Mouse (Mus musculus) forebrain, embryonic 15.5 days (tissue): ENCODE data around the gene Chd3. TPM values are rescaled to one million over a fixed set of nuclear protein-coding genes. Genes with fewer than 3 reads are reported as not detected.
A peak's percentile ranks its signal among the peaks of the same experiment; 100 is the strongest.

ENCODE experiments used
- ATAC-seq: fragments of 200-750 bp; cut with Nextera tagmentation; replicated peaks from 2 replicates; pipeline ENCODE4 v1.8.0; 2017; ENCODE audit warnings: mild to moderate bottlenecking, moderate TSS enrichment, moderate library complexity
- H3K27ac ChIP-seq: fragments of 300-500 bp; sonication (generic); replicated peaks from 2 replicates; pipeline ENCODE4 v1.5.1; 2015; ENCODE audit warnings: mild to moderate bottlenecking, inconsistent platforms
- H3K27me3 ChIP-seq: fragments of 300-500 bp; sonication (generic); 2 replicates; pipeline ENCODE4 v1.6.1; 2015; ENCODE audit warnings: inconsistent platforms
- H3K36me3 ChIP-seq: fragments of 300-500 bp; sonication (generic); 2 replicates; pipeline ENCODE4 v1.6.1; 2015; ENCODE audit warnings: mild to moderate bottlenecking, inconsistent platforms
- H3K4me1 ChIP-seq: fragments of 300-500 bp; sonication (generic); 2 replicates; pipeline ENCODE4 v1.6.1; 2015; ENCODE audit warnings: inconsistent platforms
- H3K4me2 ChIP-seq: fragments of 300-500 bp; sonication (generic); replicated peaks from 2 replicates; pipeline ENCODE4 v1.6.1; 2015; ENCODE audit warnings: mild to moderate bottlenecking, inconsistent platforms
- H3K4me3 ChIP-seq: fragments of 300-500 bp; sonication (generic); 2 replicates; pipeline ENCODE4 v1.5.1; 2015; ENCODE audit warnings: mild to moderate bottlenecking, inconsistent platforms
- H3K9ac ChIP-seq: fragments of 300-500 bp; sonication (generic); replicated peaks from 2 replicates; pipeline ENCODE4 v1.6.1; 2015; ENCODE audit warnings: mild to moderate bottlenecking, inconsistent platforms
- H3K9me3 ChIP-seq: fragments of 300-500 bp; sonication (generic); 2 replicates; pipeline ENCODE4 v1.6.1; 2016; ENCODE audit warnings: inconsistent platforms
- WGBS: fragments of 180-500 bp; shearing (Covaris S2); methylation state at CpG from one replicate; pipeline ENCODE4 v1.1.7; 2015; ENCODE audit warnings: mixed read lengths; 5-methylcytosine and 5-hydroxymethylcytosine counted together
- polyA plus RNA-seq: library from polyadenylated mRNA; unstranded; fragments of >200 nt; fragmentation: Nextera tagmentation; extraction: Ambion mirVana; gene quantifications from 2 replicates; pipeline ENCODE4 v1.2.1, GENCODE M21; 2015

Chd3 gene
- polyA plus RNA-seq, 1 experiment from 2014 or later = 127 TPM

GRCm38 (mm10) chr11:69404595-69405396 is 35.6 kb upstream of the Chd3 start:
- ATAC-seq = no peak
- Histone ChIP-seq H3K27ac (no peak overlapping the region), H3K4me2 (no peak overlapping the region), H3K27me3 (no peaks in the 10 kb centered on the region), H3K9ac (no peak overlapping the region), H3K4me1 (peaks cover 27% of the 10 kb centered on the region), H3K4me3 (no peak overlapping the region), H3K9me3 (no peaks in the 10 kb centered on the region), H3K36me3 (peaks cover 81% of the 10 kb centered on the region)
- WGBS = 88% methylated on average over 24 of the region's 24 CpGs

GRCm38 (mm10) chr11:69403691-69404594 is 34.7 kb upstream of the Chd3 start:
- no peak overlapping the region for H3K4me3 ChIP-seq
- no peak overlapping the region for H3K27ac ChIP-seq
- no peaks in the 10 kb centered on the region for H3K9me3 ChIP-seq
- no peak for ATAC-seq
- no peak overlapping the region for H3K9ac ChIP-seq
- H3K36me3 ChIP-seq = peaks cover 88% of the 10 kb centered on the region
- no peaks in the 10 kb centered on the region; the same call in 1 of the 2 replicates for H3K27me3 ChIP-seq
- H3K4me2 ChIP-seq = no peak overlapping the region
- WGBS = 93% methylated on average over 38 of the region's 38 CpGs
- H3K4me1 ChIP-seq = peaks cover 28% of the 10 kb centered on the region

DNA sequence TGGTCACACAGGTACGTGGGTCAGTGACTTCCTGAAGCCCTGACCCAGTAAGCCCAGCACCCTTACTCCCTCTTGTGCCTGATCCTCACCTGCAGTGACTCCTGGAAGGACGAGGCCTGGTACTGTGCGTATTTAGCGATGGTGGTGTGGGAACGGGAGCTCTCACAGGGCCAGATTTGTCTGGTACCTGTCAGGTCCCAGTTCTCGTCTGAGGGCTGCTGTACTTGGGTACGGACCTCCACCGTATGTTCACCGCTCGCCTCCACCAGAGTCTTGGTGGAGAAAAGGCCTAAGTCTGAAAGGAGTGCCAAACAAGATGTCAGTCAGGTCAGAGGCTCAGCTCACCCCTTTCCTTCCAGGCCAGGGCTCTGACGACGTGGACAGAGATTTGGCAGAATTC is 32.8 kb upstream of the Chd3 start:
- Histone ChIP-seq H3K4me2 (no peak overlapping the region), H3K27ac (no peak overlapping the region), H3K4me1 (peaks cover 18% of the 10 kb centered on the region; the same call in 1 of the 2 replicates), H3K36me3 (peaks cover 79% of the 10 kb centered on the region), H3K9me3 (no peaks in the 10 kb centered on the region), H3K27me3 (no peaks in the 10 kb centered on the region; the same call in 1 of the 2 replicates), H3K4me3 (no peak overlapping the region), H3K9ac (no peak overlapping the region)
- WGBS = 82% methylated on average over 12 of the region's 12 CpGs
- ATAC-seq = no peak

DNA sequence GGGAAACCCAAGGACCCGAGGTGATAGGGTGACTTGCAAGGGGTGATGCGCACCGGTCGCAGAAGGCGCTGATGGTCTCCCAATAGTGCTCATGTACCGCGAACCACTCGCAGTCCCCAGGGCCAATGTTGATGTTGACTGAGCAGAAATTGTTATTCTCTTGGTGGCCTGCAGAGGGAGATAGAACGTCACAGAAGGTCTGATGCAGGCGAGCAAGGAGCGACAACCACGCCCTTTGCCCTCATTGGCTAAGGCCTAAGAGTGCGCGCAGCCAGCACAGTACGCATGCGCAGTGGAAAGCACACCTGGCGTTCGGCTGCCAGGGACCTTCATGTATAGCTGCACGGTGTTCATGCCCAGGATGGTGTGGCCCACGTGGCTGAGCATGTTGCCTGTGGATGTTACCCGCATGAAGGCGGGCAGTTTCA is 32.0 kb upstream of the Chd3 start:
- no peak overlapping the region for H3K4me2 ChIP-seq
- WGBS = 11% methylated on average over 22 of the region's 22 CpGs
- H3K4me1 ChIP-seq = peaks cover 25% of the 10 kb centered on the region
- peaks cover 71% of the 10 kb centered on the region for H3K36me3 ChIP-seq
- H3K9ac ChIP-seq = no peak overlapping the region
- no peaks in the 10 kb centered on the region for H3K9me3 ChIP-seq
- no peak overlapping the region; the same call in 1 of the 2 replicates for H3K27ac ChIP-seq
- peak; percentile 65 for ATAC-seq
- no peaks in the 10 kb centered on the region; the same call in 1 of the 2 replicates for H3K27me3 ChIP-seq
- H3K4me3 ChIP-seq = no peak overlapping the region

GRCm38 (mm10) chr11:69400083-69400850 is 31.1 kb upstream of the Chd3 start:
- WGBS = 76% methylated on average over 25 of the region's 25 CpGs
- H3K4me3 ChIP-seq = peak overlapping the region; percentile 3; the same call in 1 of the 2 replicates

DNA sequence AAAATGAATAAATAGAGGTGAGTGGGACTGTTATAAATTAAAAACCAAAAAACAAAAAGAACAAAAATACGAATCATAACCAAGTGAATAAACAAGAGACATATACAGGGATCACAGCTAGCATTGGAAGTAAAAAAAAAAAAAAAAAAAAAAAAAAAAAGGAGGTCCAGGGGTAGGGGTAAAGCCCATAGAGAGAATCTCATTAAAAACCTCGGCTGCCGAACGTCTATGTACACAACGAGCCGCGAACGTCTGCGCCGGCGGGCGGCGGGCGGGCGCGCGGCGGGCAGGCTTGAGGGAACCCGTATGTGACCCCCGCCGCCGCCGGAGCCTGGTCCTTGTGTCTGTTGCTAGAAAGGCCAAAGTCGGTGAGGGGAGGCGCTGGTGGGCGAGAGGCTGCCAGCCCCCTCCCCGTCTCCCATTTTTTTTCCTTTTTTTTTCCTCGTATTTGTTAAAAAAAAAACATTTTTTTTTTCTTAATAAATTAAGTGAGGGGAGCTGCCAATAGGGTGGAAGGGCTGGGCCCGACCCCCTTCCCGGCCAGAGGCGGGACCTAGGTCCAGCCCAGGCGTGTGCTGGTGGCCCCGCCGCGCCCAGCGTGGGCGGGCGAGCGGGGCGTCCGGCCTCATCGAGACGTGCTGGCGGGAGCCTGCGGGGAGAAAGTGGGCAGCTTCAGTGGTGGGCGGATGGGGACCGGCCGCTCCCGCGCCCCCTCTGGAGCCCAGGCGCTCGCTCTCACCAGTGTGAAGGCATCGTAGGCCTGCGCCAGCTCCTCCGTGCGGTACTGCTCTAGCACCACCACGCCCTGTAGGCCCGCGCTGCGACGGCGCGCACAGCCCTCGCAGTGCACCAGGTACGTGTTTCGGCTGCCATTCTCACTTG is 30.2 kb upstream of the Chd3 start:
- H3K9ac ChIP-seq = no peak overlapping the region
- no peak for ATAC-seq
- peak overlapping the region; percentile 3; the same call in 1 of the 2 replicates for H3K4me3 ChIP-seq
- H3K27me3 ChIP-seq = no peaks in the 10 kb centered on the region; the same call in 1 of the 2 replicates
- H3K36me3 ChIP-seq = peaks cover 54% of the 10 kb centered on the region
- H3K4me2 ChIP-seq = no peak overlapping the region
- H3K9me3 ChIP-seq = no peaks in the 10 kb centered on the region
- H3K4me1 ChIP-seq = peaks cover 28% of the 10 kb centered on the region
- WGBS = 19% methylated on average over 63 of the region's 66 CpGs
- H3K27ac ChIP-seq = no peak overlapping the region

More at GRCm38 (mm10) chr11:69400083-69400850, 31.1 kb upstream of the Chd3 start:
- no peak for ATAC-seq
- no peak overlapping the region for H3K27ac ChIP-seq
- H3K9me3 ChIP-seq = no peaks in the 10 kb centered on the region
- H3K27me3 ChIP-seq = no peaks in the 10 kb centered on the region; the same call in 1 of the 2 replicates
- no peak overlapping the region for H3K9ac ChIP-seq
- no peak overlapping the region for H3K4me2 ChIP-seq
- peaks cover 62% of the 10 kb centered on the region for H3K36me3 ChIP-seq
- H3K4me1 ChIP-seq = peaks cover 26% of the 10 kb centered on the region

DNA sequence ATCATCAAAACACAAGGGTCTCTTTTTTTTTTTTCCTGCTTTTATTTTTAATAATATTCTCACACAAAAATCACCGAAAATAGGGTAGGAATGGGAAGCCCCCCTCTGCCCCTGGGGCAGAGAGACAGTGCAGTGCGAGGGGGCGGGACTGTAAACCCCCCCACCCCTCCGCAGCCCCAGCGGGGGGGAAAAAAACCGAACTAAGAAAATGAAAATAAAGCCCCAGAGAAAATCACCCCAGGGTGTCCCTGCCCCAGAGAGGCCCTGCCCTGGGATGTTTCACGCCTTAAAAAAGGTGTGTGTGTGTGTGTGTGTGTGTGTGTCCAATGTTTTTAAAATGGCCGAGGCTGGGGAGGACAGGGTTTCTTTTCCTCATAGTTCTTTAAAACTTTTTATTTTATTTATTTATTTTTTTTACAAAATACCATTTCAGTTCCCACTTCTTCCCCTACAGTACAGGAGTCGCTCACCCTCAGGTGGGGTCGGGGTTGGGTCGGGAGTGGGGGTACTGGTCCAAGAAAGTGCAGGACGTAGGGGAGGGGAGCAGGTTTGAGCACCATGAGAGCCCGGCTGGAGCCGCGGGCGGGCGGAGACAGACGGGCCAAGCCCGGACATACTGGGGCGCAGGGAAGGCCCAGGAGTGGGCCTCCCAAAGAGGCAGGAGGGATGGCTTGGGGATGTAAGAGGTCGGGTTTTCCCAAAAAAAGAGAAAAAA is 29.4 kb upstream of the Chd3 start:
- WGBS = 29% methylated on average over 21 of the region's 21 CpGs
- no peak for ATAC-seq
- peaks cover 32% of the 10 kb centered on the region for H3K4me1 ChIP-seq
- H3K27ac ChIP-seq = no peak overlapping the region
- H3K4me2 ChIP-seq = no peak overlapping the region
- no peaks in the 10 kb centered on the region; the same call in 1 of the 2 replicates for H3K27me3 ChIP-seq
- H3K9me3 ChIP-seq = no peaks in the 10 kb centered on the region
- peaks cover 46% of the 10 kb centered on the region for H3K36me3 ChIP-seq
- H3K4me3 ChIP-seq = no peak overlapping the region
- H3K9ac ChIP-seq = no peak overlapping the region

- Histone ChIP-seq H3K4me1 (peaks cover 32% of the 10 kb centered on the region), H3K36me3 (peaks cover 41% of the 10 kb centered on the region), H3K4me3 (peak within 1 kb of the TSS; percentile 7; the same call in 1 of the 2 replicates)
Measured at GRCm38 (mm10) chr11:69398059-69398458, 28.9 kb upstream of the Chd3 start, which contains the start of gene Tmem88. Gene Tmem88 (minus strand): TSS chr11:69398234.

GRCm38 (mm10) chr11:69397581-69398057 is 28.4 kb upstream of the Chd3 start:
- H3K4me1 ChIP-seq = peaks cover 32% of the 10 kb centered on the region
- 0 out of 2 replicates have a peak overlapping the region, but pooled peaks have one; percentile 2 for H3K9ac ChIP-seq
- peaks cover 37% of the 10 kb centered on the region for H3K36me3 ChIP-seq
- no peak for ATAC-seq
- H3K27me3 ChIP-seq = no peaks in the 10 kb centered on the region; the same call in 1 of the 2 replicates
- WGBS = 9% methylated on average over 24 of the region's 24 CpGs
- no peak overlapping the region for H3K27ac ChIP-seq
- no peak overlapping the region for H3K4me2 ChIP-seq
- H3K4me3 ChIP-seq = peak overlapping the region; percentile 7; the same call in 1 of the 2 replicates
- no peaks in the 10 kb centered on the region for H3K9me3 ChIP-seq

More at GRCm38 (mm10) chr11:69398059-69398458, 28.9 kb upstream of the Chd3 start, which contains the start of gene Tmem88:
- H3K4me2 ChIP-seq = peak within 1 kb of the TSS; percentile 65; the same call in 1 of the 2 replicates
- 0 out of 2 replicates have a peak within 1 kb of the TSS, but pooled peaks have one; percentile 2 for H3K9ac ChIP-seq
- H3K27me3 ChIP-seq = no peaks in the 10 kb centered on the region; the same call in 1 of the 2 replicates
- ATAC-seq = no peak
- H3K27ac ChIP-seq = peak within 1 kb of the TSS; percentile 98; the same call in 1 of the 2 replicates
- 12% methylated on average over 16 of the region's 16 CpGs for WGBS
- H3K9me3 ChIP-seq = no peaks in the 10 kb centered on the region

DNA sequence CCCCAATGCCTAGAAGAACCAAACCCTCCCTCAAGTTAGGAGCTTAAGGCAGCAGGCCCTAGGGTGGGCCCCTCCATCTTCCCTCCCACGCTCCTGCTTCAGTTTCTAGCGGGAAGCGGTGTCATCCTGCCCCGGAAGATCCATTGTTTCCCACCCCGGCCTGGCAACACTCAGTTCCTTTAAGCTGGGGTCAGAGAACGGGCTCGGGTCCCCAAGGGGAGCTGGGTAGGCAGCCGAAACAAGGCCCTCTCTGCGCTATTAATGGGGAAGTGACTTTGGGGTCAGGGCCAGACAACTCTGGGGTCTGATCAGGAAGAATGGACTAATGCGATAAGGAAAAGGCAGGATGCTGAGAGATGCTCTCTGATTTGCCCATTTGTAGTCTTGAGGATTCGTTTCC is 27.6 kb upstream of the Chd3 start:
- Histone ChIP-seq H3K4me3 (peak overlapping the region; percentile 76), H3K9ac (peak overlapping the region; percentile 92), H3K27me3 (no peaks in the 10 kb centered on the region; the same call in 1 of the 2 replicates), H3K36me3 (peaks cover 32% of the 10 kb centered on the region), H3K27ac (peak overlapping the region; percentile 98; the same call in 1 of the 2 replicates), H3K4me1 (peaks cover 32% of the 10 kb centered on the region), H3K9me3 (no peaks in the 10 kb centered on the region), H3K4me2 (peak overlapping the region; percentile 65)
- no peak for ATAC-seq
- WGBS = 27% methylated on average over 11 of the region's 11 CpGs
